Mouse (Mus musculus) CD8-positive naive resting alpha-beta T cell, adult 2 months (primary cell): ENCODE data around the gene Zfp383.
"Not testable (repeated sequence)": the region's sequence is repeated elsewhere in the genome, so short reads cannot be mapped to it uniquely, and the experiment has no call there.

Experiments used
- DNase-seq, 2 experiments: peaks; one replicate each; pipeline ENCODE4 v3.0.0; 2022; ENCODE audit warnings: low read depth in 2 of 2, low spot score in 2 of 2

Zfp383 gene

DNA sequence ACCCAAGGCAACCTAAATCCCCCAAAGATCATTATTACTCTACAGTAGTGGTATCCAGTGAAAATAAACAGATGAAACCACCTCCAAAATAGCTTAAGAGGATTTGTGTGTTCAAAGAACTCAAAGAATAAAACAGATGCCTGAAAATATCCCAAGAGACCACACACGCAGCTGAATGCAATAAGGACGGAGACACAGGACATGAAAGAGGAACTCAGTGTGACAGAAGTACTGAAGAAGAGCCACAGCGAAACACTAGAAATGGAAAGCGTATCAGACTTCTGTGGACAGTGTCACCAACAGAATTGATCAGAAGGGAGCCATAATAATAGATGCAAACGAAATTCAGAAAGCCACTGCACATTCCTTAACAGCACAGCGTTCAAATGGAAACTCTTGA is 30.8 kb downstream of the Zfp383 start:
- no peak for DNase-seq

GRCm38 (mm10) chr7:29941027-29941426 is 33.0 kb downstream of the Zfp383 start:
- no peak for DNase-seq

DNA sequence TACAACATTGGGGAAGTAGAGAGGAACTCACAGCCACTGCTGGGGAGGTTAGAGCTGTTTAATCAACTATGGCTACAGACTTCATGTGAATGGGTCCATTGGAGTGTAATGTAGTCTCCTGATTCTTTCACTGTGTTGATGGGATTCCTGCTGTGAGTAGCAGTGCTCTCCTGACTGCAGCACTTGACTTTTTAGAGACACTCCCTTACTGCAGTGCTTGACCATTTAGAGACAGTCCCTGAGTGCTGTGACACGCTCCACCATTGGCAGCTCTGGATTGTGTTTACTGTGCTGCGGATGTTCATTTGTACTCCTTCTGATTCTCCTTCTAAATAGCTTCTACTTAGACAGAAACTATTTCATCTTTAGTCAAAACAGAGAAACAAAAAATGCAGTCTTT is 34.7 kb downstream of the Zfp383 start:
- DNase-seq = no peak

DNA sequence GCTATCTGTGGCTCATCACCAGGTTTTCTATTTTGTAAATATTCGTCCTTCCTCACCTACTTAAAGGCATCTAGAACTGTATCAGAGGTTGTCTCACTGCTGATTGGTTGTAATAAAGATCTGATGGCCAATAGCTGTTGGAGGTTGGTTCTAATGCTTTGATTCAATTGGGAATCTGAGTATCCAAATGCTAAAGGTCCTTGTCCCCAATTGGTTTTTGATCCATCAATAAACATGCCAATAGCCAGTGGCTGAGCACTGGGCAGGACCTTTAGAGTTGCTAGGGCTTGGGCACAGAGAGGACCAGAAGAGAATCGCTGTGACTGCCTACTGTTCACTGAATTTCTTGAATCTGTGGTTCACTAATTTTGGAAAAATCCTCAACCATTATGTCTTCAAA is 35.7 kb downstream of the Zfp383 start:
- no peak for DNase-seq

DNA sequence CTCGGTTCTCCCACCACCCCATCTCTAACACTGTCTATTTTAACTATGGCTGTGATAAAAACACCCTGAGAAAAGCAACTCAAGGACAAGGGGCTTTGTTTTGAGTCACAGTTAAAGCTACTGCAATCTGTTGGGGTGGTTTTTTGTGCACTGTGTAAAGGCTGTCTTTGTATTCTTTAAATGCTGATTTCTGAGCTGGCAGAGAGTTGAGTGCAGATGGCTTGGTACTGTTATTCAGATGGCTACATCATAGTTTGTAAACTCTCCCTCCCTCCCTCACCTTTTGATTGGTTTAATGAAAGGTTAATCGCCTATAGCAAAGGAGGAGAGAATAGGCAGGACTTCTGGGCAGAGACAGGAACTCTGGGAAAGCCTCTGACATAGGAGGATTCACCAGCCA is 36.2 kb downstream of the Zfp383 start:
- DNase-seq = no peak

- no peak for DNase-seq
These were observed 45.1 kb downstream of the Zfp383 start for GRCm38 (mm10) chr7:29953086-29953485.

- DNase-seq = peak; percentile 60 to 70
These were observed 45.7 kb downstream of the Zfp383 start, which contains the start of gene Zfp74 for GRCm38 (mm10) chr7:29953513-29954401. TSS of gene Zfp74 (minus strand) at chr7:29954089.

GRCm38 (mm10) chr7:29954731-29955130 is 46.7 kb downstream of the Zfp383 start:
- DNase-seq = peak; percentile 4 to 28

DNA sequence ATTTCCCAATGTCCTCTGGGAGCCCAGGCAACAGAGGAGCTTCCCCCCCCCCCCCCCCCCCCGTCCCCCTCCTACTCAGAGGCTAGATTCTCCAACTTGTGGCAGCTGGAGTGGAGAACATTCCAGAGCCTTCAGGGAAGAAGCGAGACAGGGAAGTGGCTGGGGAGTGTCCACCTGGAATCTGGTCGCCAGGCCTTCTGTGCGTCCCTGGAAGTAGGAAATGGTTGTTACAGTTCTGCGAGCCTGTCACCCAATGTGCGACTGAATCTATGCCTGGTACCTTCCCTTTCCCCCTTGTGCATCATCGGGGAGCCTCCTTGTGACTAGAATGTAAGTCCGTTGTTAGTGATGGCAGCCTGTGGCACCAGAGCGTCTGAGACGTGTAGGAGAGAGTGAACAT is 48.2 kb downstream of the Zfp383 start:
- DNase-seq = no peak

DNA sequence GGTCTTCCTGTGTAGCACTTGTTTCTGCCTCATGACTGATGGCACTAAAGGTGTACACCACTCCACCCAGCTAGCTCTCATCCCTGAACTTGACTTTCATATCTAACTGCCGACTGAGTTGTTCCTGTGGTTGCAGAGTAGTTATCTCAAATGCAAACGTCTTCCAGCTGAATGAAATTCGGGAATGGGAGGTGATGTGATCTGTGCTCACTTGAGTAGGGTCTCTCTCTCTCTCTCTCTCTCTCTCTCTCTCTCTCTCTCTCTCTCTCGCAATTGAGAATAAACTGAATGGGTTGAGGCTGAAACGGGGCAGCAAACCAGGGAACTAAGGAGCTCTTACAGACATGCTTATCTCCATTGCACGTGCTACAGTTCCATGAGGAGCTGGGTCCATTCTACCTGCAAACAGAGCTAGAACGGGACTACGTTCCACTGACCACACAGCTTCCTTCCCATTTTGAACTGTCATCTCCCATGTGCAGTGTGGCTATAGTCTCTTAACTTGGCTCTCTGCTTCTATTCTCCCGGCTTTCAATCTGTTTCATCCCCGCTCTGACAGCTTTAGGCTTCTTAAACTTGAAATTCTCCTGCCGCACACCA is 50.2 kb downstream of the Zfp383 start:
- no peak for DNase-seq

DNA sequence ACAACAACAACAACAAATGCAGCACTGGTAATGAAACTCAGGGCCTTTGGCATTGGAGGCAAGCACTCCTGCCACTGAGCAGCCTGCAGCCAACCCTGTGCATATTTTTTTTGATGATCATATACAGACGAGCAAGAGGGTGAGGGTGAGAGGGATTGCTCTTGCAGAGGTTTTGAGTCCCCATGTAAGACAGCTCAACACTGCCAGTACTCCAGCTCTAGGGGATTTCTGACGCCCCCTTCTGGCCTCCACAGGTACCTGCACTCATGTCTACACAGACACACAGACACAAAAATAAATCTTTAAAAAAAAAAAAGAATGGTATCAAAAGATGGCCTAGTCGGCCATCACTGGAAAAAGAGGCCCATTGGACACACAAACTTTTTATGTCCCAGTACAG is 51.0 kb downstream of the Zfp383 start:
- DNase-seq = no peak

DNA sequence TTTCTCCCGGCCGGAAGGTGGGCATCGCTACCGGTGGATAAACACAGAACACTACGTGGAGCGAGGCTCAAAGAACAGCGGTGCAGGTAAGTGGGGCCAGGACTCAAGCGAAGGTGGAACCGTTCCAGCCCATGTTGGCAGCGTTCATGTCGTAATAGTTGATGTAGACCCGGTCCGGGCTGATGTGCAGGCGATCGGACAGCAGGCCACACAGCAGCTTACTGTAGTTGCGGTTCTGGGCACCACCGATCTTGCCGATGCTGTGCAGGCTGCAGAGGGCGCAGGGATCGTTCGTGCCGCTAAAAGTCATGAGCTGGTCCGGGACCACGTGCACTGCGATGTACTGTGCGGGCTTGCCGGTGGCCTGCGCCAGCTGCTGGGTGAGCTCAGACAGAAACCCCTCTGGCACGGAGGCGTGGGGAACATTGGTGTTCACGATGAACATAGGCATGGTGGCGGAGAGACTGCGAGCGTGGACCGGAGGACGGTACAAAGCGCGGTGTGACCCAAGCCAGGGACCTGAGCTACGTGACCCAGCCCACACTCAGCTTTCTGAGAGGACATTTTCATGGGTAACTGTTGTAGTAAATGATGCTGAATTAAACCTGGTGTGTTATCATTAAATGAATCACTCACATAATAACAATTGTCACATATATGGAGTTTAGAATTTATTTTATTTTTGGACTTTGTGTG is 57.2 kb downstream of the Zfp383 start:
- not testable (repeated sequence) for DNase-seq
